Mouse (Mus musculus) intestine, postnatal 0 days (tissue): ENCODE measurements around the gene Slc25a39. TPM values are rescaled to one million over a fixed set of nuclear protein-coding genes. Genes with fewer than 3 reads are reported as not detected.
A peak's percentile ranks its signal among the peaks of the same experiment; 100 is the strongest.

Source experiments
- ATAC-seq: fragments of 200-750 bp; cut with Nextera tagmentation; 2 replicates; pipeline ENCODE4 v1.8.0; 2017; ENCODE audit warnings: mild to moderate bottlenecking, moderate TSS enrichment, moderate library complexity
- H3K27ac ChIP-seq: fragments of 300-500 bp; sonication (generic); 2 replicates; pipeline ENCODE4 v1.5.1; 2014; ENCODE audit warnings: mild to moderate bottlenecking, low read depth, low read length, moderate library complexity
- H3K27me3 ChIP-seq: fragments of 300-500 bp; sonication (generic); replicated peaks from 2 replicates; pipeline ENCODE4 v1.6.1; 2014; ENCODE audit warnings: low read length, mixed read lengths; ENCODE audit not compliant: control insufficient read depth, insufficient read depth
- H3K36me3 ChIP-seq: fragments of 300-500 bp; sonication (generic); 2 replicates; pipeline ENCODE4 v1.6.1; 2014; ENCODE audit warnings: mild to moderate bottlenecking, moderate library complexity; ENCODE audit not compliant: control insufficient read depth, insufficient read depth
- H3K4me1 ChIP-seq: fragments of 300-500 bp; sonication (generic); replicated peaks from 2 replicates; pipeline ENCODE4 v1.6.1; 2014; ENCODE audit warnings: antibody characterized with exemption, low read length, mixed read lengths; ENCODE audit not compliant: control insufficient read depth, insufficient read depth
- H3K4me2 ChIP-seq: fragments of 300-500 bp; sonication (generic); replicated peaks from 2 replicates; pipeline ENCODE4 v1.6.1; 2014; ENCODE audit warnings: low read depth, mild to moderate bottlenecking, moderate library complexity
- H3K4me3 ChIP-seq: fragments of 300-500 bp; sonication (generic); 2 replicates; pipeline ENCODE4 v1.5.1; 2014; ENCODE audit warnings: low read depth, low read length
- H3K9ac ChIP-seq: fragments of 300-500 bp; sonication (generic); 2 replicates; pipeline ENCODE4 v1.6.1; 2014; ENCODE audit warnings: mild to moderate bottlenecking, low read depth, low read length
- H3K9me3 ChIP-seq: fragments of 300-500 bp; sonication (generic); 2 replicates; pipeline ENCODE4 v1.6.1; 2016; ENCODE audit warnings: mixed run types; ENCODE audit not compliant: control insufficient read depth
- CTCF ChIP-seq: sonication (generic); IDR thresholded peaks from 2 replicates; pipeline ENCODE4 v1.5.1; 2016; ENCODE audit warnings: low read depth, mild to moderate bottlenecking, control low read depth, antibody characterized with exemption, moderate library complexity
- WGBS: fragments of 180-500 bp; shearing (Covaris S2); extraction: QIAGEN DNeasy Blood & Tissue Kit; methylation state at CpG from one replicate; pipeline ENCODE4 v1.1.7; 2014; 5-methylcytosine and 5-hydroxymethylcytosine counted together
- polyA plus RNA-seq: library from polyadenylated mRNA; unstranded; fragments of >200 nt; fragmentation: Nextera tagmentation; extraction: Ambion mirVana; gene quantifications from 2 replicates; pipeline ENCODE4 v1.2.1, GENCODE M21; 2015

Slc25a39 gene
- polyA plus RNA-seq, 1 experiment from 2014 or later, result 296 TPM

GRCm38 (mm10) chr11:102437120-102438061 lies 29.6 kb upstream of the Slc25a39 start:
- H3K27ac ChIP-seq, result no peak overlapping the region; the same call in 1 of the 2 replicates
- H3K4me1 ChIP-seq, result peaks cover 6% of the 10 kb centered on the region; the same call in 1 of the 2 replicates
- H3K4me2 ChIP-seq, result peak overlapping the region; percentile 98
- peak; percentile 69 for TF ChIP-seq CTCF
- 13% methylated on average over 86 of the region's 87 CpGs for WGBS
- H3K9me3 ChIP-seq, result no peaks in the 10 kb centered on the region
- peak overlapping the region; percentile 51 for H3K9ac ChIP-seq
- 0 out of 2 replicates have a peak, but pooled peaks cover 11% of the 10 kb centered on the region for H3K27me3 ChIP-seq
- peak overlapping the region; percentile 52 for H3K4me3 ChIP-seq
- peaks cover 50% of the 10 kb centered on the region for H3K36me3 ChIP-seq
- peak; percentile 49 for ATAC-seq

- no peak for TF ChIP-seq CTCF
Measured at GRCm38 (mm10) chr11:102436471-102436790, 28.7 kb upstream of the Slc25a39 start.

GRCm38 (mm10) chr11:102435754-102436470 lies 28.2 kb upstream of the Slc25a39 start:
- WGBS, result 91% methylated on average over 18 of the region's 18 CpGs

More at GRCm38 (mm10) chr11:102436471-102436790, 28.7 kb upstream of the Slc25a39 start:
- 76% methylated on average over 10 of the region's 10 CpGs for WGBS
- Histone ChIP-seq H3K27ac (no peak overlapping the region), H3K4me2 (no peak overlapping the region), H3K36me3 (peaks cover 50% of the 10 kb centered on the region), H3K9me3 (no peaks in the 10 kb centered on the region), H3K4me3 (no peak overlapping the region), H3K27me3 (0 out of 2 replicates have a peak, but pooled peaks cover 11% of the 10 kb centered on the region), H3K9ac (no peak overlapping the region), H3K4me1 (peaks cover 6% of the 10 kb centered on the region; the same call in 1 of the 2 replicates)
- no peak for ATAC-seq

GRCm38 (mm10) chr11:102434816-102435705 lies 27.3 kb upstream of the Slc25a39 start:
- H3K9me3 ChIP-seq, result no peaks in the 10 kb centered on the region
- TF ChIP-seq CTCF, result no peak
- 0 out of 2 replicates have a peak, but pooled peaks cover 11% of the 10 kb centered on the region for H3K27me3 ChIP-seq
- no peak overlapping the region for H3K4me2 ChIP-seq
- WGBS, result 91% methylated on average over 11 of the region's 11 CpGs
- H3K36me3 ChIP-seq, result peaks cover 50% of the 10 kb centered on the region
- H3K9ac ChIP-seq, result no peak overlapping the region
- peaks cover 6% of the 10 kb centered on the region; the same call in 1 of the 2 replicates for H3K4me1 ChIP-seq
- no peak for ATAC-seq
- H3K27ac ChIP-seq, result no peak overlapping the region
- H3K4me3 ChIP-seq, result no peak overlapping the region

More at GRCm38 (mm10) chr11:102435754-102436470, 28.2 kb upstream of the Slc25a39 start:
- no peak overlapping the region for H3K27ac ChIP-seq
- 0 out of 2 replicates have a peak, but pooled peaks cover 11% of the 10 kb centered on the region for H3K27me3 ChIP-seq
- no peak overlapping the region for H3K9ac ChIP-seq
- TF ChIP-seq CTCF, result no peak
- peaks cover 50% of the 10 kb centered on the region for H3K36me3 ChIP-seq
- no peak overlapping the region for H3K4me3 ChIP-seq
- peaks cover 6% of the 10 kb centered on the region; the same call in 1 of the 2 replicates for H3K4me1 ChIP-seq
- no peak overlapping the region for H3K4me2 ChIP-seq
- H3K9me3 ChIP-seq, result no peaks in the 10 kb centered on the region
- no peak for ATAC-seq

DNA sequence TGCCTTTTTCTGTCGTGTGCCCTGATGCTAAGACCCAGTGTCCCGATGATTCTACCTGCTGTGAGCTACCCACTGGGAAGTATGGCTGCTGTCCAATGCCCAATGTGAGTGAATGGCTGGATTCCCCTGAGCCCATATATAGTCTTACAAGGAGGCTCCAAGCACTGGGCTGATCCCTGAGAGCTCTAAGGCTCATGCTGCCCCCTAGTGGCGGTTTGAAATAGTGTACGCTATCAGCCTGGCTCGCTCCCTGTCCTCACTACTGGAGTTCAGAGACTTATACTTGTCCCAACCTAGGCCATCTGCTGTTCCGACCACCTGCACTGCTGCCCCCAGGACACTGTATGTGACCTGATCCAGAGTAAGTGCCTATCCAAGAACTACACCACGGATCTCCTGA lies 26.7 kb upstream of the Slc25a39 start:
- H3K36me3 ChIP-seq, result peaks cover 46% of the 10 kb centered on the region
- H3K27me3 ChIP-seq, result 0 out of 2 replicates have a peak, but pooled peaks cover 11% of the 10 kb centered on the region
- H3K27ac ChIP-seq, result no peak overlapping the region
- no peak for ATAC-seq
- TF ChIP-seq CTCF, result peak; percentile 95
- H3K4me3 ChIP-seq, result no peak overlapping the region
- H3K9me3 ChIP-seq, result no peaks in the 10 kb centered on the region
- no peak overlapping the region for H3K4me2 ChIP-seq
- WGBS, result 16% methylated on average over 7 of the region's 7 CpGs
- no peak overlapping the region for H3K9ac ChIP-seq
- peaks cover 6% of the 10 kb centered on the region; the same call in 1 of the 2 replicates for H3K4me1 ChIP-seq
